Mouse (Mus musculus) erythroblast, embryonic 14.5 days (primary cell): ENCODE data around the gene Tmem107.

Source experiments
- GATA1 ChIP-seq: IDR thresholded peaks from 2 replicates; pipeline ENCODE4 v1.6.1; 2012; ENCODE audit warnings: low read length, inconsistent platforms, mixed read lengths
- TAL1 ChIP-seq: IDR thresholded peaks from 3 replicates; pipeline ENCODE4 v1.6.1; 2012; ENCODE audit warnings: low read length, inconsistent platforms, mixed read lengths

DNA sequence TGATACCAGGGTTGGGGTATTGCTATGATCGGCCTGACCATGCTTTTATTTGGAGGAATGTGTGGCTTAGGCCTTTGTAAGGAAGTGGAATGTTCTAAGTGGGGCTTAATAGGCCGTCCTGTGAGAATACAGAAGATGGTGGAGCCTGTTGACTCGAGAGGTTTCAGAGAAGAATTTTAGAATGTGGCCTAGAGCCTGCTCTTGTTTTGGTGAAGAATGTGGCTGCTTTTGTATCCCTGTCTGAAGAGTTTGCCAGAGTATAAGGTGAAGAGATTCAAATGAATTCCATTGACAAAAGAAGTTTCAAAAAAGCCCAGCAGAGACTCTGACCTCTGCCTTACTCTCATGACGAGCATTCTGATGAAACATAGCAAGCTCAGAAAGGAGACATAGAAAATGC lies 18.8 kb upstream of the Tmem107 start:
- TF ChIP-seq GATA1 (no peak), TAL1 (no peak)
